Mouse (Mus musculus): ENCODE results near the gene Btaf1.

DNA sequence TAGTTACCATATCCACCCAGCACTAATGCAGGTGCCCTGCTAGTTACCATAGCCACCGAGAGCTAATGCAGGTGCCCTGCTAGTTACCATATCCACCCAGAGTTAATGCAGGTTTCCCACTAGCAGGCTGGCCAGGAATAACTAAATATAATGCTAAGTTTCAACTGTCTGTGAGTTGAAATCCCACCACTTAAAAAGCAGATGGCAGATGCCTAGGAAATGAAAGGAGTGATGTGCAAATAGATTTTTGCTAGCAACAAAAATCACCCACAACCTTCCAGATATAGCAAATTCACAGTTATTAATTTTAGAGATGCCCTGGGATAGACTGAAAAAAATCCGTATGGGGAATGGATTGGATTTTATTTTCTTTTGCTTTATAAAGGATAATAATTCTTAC is 106.5 kb downstream of the Btaf1 start:
- no peak for TF ChIP-seq POLR2A (IDR thresholded peaks at IDR 0.05; ENCODE audit: borderline replicate concordance, low read depth, low read length)
- no peak for TF ChIP-seq CTCF (IDR thresholded peaks at IDR 0.05; ENCODE audit: low read depth, low read length)

Measured in bone marrow macrophage, adult 2 months (primary cell).